Mouse (Mus musculus) liver, embryonic 11.5 days (tissue): ENCODE results near the gene Hook2. TPM values are rescaled to one million over a fixed set of nuclear protein-coding genes. Genes with fewer than 3 reads are reported as not detected.

Experiments
- ATAC-seq: fragments of 200-750 bp; cut with Nextera tagmentation; replicated peaks from 2 replicates; pipeline ENCODE4 v1.8.0; 2017; ENCODE audit warnings: moderate number of reproducible peaks, mild to moderate bottlenecking, moderate TSS enrichment, moderate library complexity; ENCODE audit not compliant: low FRiP score
- DNase-seq: peaks from one replicate; pipeline ENCODE4 v3.0.0-alpha.2; 2017; ENCODE audit warnings: low spot score
- H3K27ac ChIP-seq: fragments of 300-500 bp; sonication (generic); 2 replicates; pipeline ENCODE4 v1.5.1; 2014; ENCODE audit warnings: mild to moderate bottlenecking, low read depth, low read length, control low read depth
- H3K27me3 ChIP-seq: fragments of 300-500 bp; sonication (generic); replicated peaks from 2 replicates; pipeline ENCODE4 v1.6.1; 2014; ENCODE audit warnings: low read length, mixed read lengths; ENCODE audit not compliant: control insufficient read depth, insufficient read depth
- H3K36me3 ChIP-seq: fragments of 300-500 bp; sonication (generic); 2 replicates; pipeline ENCODE4 v1.6.1; 2014; ENCODE audit warnings: mild to moderate bottlenecking, low read length, moderate library complexity, mixed read lengths; ENCODE audit not compliant: control insufficient read depth, insufficient read depth
- H3K4me1 ChIP-seq: fragments of 300-500 bp; sonication (generic); replicated peaks from 2 replicates; pipeline ENCODE4 v1.6.1; 2014; ENCODE audit warnings: low read length, mixed read lengths; ENCODE audit not compliant: control insufficient read depth, insufficient read depth
- H3K4me2 ChIP-seq: fragments of 300-500 bp; sonication (generic); 2 replicates; pipeline ENCODE4 v1.6.1; 2014; ENCODE audit warnings: mild to moderate bottlenecking, control low read depth, moderate library complexity
- H3K4me3 ChIP-seq: fragments of 300-500 bp; sonication (generic); 2 replicates; pipeline ENCODE4 v1.5.1; 2014; ENCODE audit warnings: low read depth, low read length, control low read depth
- H3K9ac ChIP-seq: fragments of 300-500 bp; sonication (generic); 2 replicates; pipeline ENCODE4 v1.6.1; 2014; ENCODE audit warnings: low read depth, low read length, control low read depth
- H3K9me3 ChIP-seq: fragments of 300-500 bp; sonication (generic); 2 replicates; pipeline ENCODE4 v1.6.1; 2016; ENCODE audit warnings: low read length, inconsistent platforms, mixed read lengths; ENCODE audit not compliant: control insufficient read depth
- whole genome bisulfite sequencing: fragments of 180-500 bp; shearing (Covaris S2); extraction: QIAGEN DNeasy Blood & Tissue Kit; methylation state at CpG from one replicate; pipeline ENCODE4 v1.1.7; 2014; 5-methylcytosine and 5-hydroxymethylcytosine counted together
- polyA plus RNA-seq: library from polyadenylated mRNA; unstranded; fragments of >200 nt; fragmentation: Nextera tagmentation; extraction: Ambion mirVana; gene quantifications from 2 replicates; pipeline ENCODE4 v1.2.1, GENCODE M21; 2014

Hook2 gene
- polyA plus RNA-seq, 1 experiment from 2014 or later = 16.7 TPM

- ATAC-seq = no peak; the same call in 1 of the 2 replicates
- DNase-seq = no peak
- Histone ChIP-seq H3K36me3 (no peaks in the 10 kb centered on the region; the same call in 1 of the 2 replicates), H3K27me3 (peaks cover 44% of the 10 kb centered on the region), H3K27ac (no peak overlapping the region), H3K4me2 (peak overlapping the region; percentile 42), H3K4me3 (no peak overlapping the region), H3K4me1 (peaks cover 3% of the 10 kb centered on the region; the same call in 1 of the 2 replicates), H3K9me3 (no peaks in the 10 kb centered on the region), H3K9ac (no peak overlapping the region)
- WGBS = 7% methylated on average over 18 of the region's 18 CpGs
Measured at GRCm38 (mm10) chr8:84952612-84953255, 37.7 kb upstream of the Hook2 start.

GRCm38 (mm10) chr8:84956768-84957167 is 33.6 kb upstream of the Hook2 start:
- no peak overlapping the region for H3K27ac ChIP-seq
- peaks cover 3% of the 10 kb centered on the region; the same call in 1 of the 2 replicates for H3K4me1 ChIP-seq
- no peak overlapping the region for H3K9ac ChIP-seq
- H3K27me3 ChIP-seq = peaks cover 15% of the 10 kb centered on the region
- WGBS = 49% methylated on average over 2 of the region's 2 CpGs
- no peak overlapping the region for H3K4me2 ChIP-seq
- no peaks in the 10 kb centered on the region for H3K9me3 ChIP-seq
- H3K36me3 ChIP-seq = peaks cover 11% of the 10 kb centered on the region
- no peak overlapping the region for H3K4me3 ChIP-seq
- DNase-seq (no peak), ATAC-seq (no peak)

- ATAC-seq = no peak
- no peak overlapping the region for H3K9ac ChIP-seq
- H3K4me3 ChIP-seq = no peak overlapping the region
- H3K27me3 ChIP-seq = no peaks in the 10 kb centered on the region
- H3K27ac ChIP-seq = no peak overlapping the region
- 86% methylated on average over 7 of the region's 7 CpGs for WGBS
- H3K4me1 ChIP-seq = peaks cover 5% of the 10 kb centered on the region
- DNase-seq = no peak
- H3K9me3 ChIP-seq = no peaks in the 10 kb centered on the region
- peaks cover 18% of the 10 kb centered on the region for H3K36me3 ChIP-seq
- H3K4me2 ChIP-seq = no peak overlapping the region
Measured at GRCm38 (mm10) chr8:84959811-84960210, 30.6 kb upstream of the Hook2 start.

- H3K9ac ChIP-seq = no peak overlapping the region
- H3K27ac ChIP-seq = no peak overlapping the region
- H3K9me3 ChIP-seq = no peaks in the 10 kb centered on the region
- peaks cover 18% of the 10 kb centered on the region for H3K36me3 ChIP-seq
- H3K27me3 ChIP-seq = no peaks in the 10 kb centered on the region
- peak overlapping the region; percentile 97 for H3K4me2 ChIP-seq
- peaks cover 40% of the 10 kb centered on the region for H3K4me1 ChIP-seq
- DNase-seq (no peak), ATAC-seq (no peak)
- peak overlapping the region; percentile 89; the same call in 1 of the 2 replicates for H3K4me3 ChIP-seq
- 85% methylated on average over 4 of the region's 4 CpGs for WGBS
Measured at GRCm38 (mm10) chr8:84963952-84964351, 26.5 kb upstream of the Hook2 start.

- peak overlapping the region; percentile 97 for H3K4me2 ChIP-seq
- WGBS = under 1% methylated on average over 41 of the region's 41 CpGs
- H3K36me3 ChIP-seq = peaks cover 11% of the 10 kb centered on the region
- peak overlapping the region; percentile 92 for H3K9ac ChIP-seq
- H3K9me3 ChIP-seq = no peaks in the 10 kb centered on the region
- H3K27me3 ChIP-seq = no peaks in the 10 kb centered on the region
- DNase-seq = peak; percentile 90
- peaks cover 45% of the 10 kb centered on the region for H3K4me1 ChIP-seq
- peak overlapping the region; percentile 89 for H3K4me3 ChIP-seq
- peak overlapping the region; percentile 96 for H3K27ac ChIP-seq
- peak; percentile 83 for ATAC-seq
Measured at GRCm38 (mm10) chr8:84965731-84966291, 24.6 kb upstream of the Hook2 start.

- no peak for DNase-seq
- H3K4me1 ChIP-seq = peaks cover 50% of the 10 kb centered on the region
- peak overlapping the region; percentile 53 for H3K9ac ChIP-seq
Measured at GRCm38 (mm10) chr8:84966603-84967002, 23.8 kb upstream of the Hook2 start.

GRCm38 (mm10) chr8:84967532-84968304 is 22.7 kb upstream of the Hook2 start:
- Histone ChIP-seq H3K27me3 (no peaks in the 10 kb centered on the region), H3K36me3 (peaks cover 17% of the 10 kb centered on the region), H3K4me3 (no peak overlapping the region; the same call in 1 of the 2 replicates), H3K4me2 (peak overlapping the region; percentile 99), H3K9me3 (no peaks in the 10 kb centered on the region), H3K9ac (peak overlapping the region; percentile 46), H3K27ac (peak overlapping the region; percentile 96), H3K4me1 (peaks cover 60% of the 10 kb centered on the region)
- no peak for DNase-seq
- WGBS = 82% methylated on average over 13 of the region's 13 CpGs
- no peak for ATAC-seq

More at GRCm38 (mm10) chr8:84966603-84967002, 23.8 kb upstream of the Hook2 start:
- 21% methylated on average over 3 of the region's 3 CpGs for WGBS
- H3K27me3 ChIP-seq = no peaks in the 10 kb centered on the region
- H3K4me3 ChIP-seq = peak overlapping the region; percentile 89
- H3K9me3 ChIP-seq = no peaks in the 10 kb centered on the region
- peaks cover 15% of the 10 kb centered on the region for H3K36me3 ChIP-seq
- peak overlapping the region; percentile 96 for H3K27ac ChIP-seq
- H3K4me2 ChIP-seq = peak overlapping the region; percentile 97
- peak; percentile 27 for ATAC-seq

- Histone ChIP-seq H3K36me3 (peaks cover 24% of the 10 kb centered on the region), H3K9ac (peak overlapping the region; percentile 90), H3K4me3 (peak overlapping the region; percentile 62), H3K27me3 (no peaks in the 10 kb centered on the region), H3K27ac (peak overlapping the region; percentile 96), H3K4me2 (peak overlapping the region; percentile 99), H3K4me1 (peaks cover 65% of the 10 kb centered on the region), H3K9me3 (no peaks in the 10 kb centered on the region)
- ATAC-seq (no peak), DNase-seq (no peak)
- 12% methylated on average over 2 of the region's 2 CpGs for WGBS
Measured at GRCm38 (mm10) chr8:84968650-84969049, 21.8 kb upstream of the Hook2 start.
